Mouse (Mus musculus): Measurements from ENCODE around the gene Usp47.

Usp47 gene

GRCm38 (mm10) chr7:112121866-112122500 is 98.7 kb downstream of the Usp47 start:
- DNase-seq (ENCODE audit: low read depth, low spot score) = no peak

GRCm38 (mm10) chr7:112123612-112124011 is 100.3 kb downstream of the Usp47 start:
- no peak for DNase-seq (ENCODE audit: low read depth, low spot score)

DNA sequence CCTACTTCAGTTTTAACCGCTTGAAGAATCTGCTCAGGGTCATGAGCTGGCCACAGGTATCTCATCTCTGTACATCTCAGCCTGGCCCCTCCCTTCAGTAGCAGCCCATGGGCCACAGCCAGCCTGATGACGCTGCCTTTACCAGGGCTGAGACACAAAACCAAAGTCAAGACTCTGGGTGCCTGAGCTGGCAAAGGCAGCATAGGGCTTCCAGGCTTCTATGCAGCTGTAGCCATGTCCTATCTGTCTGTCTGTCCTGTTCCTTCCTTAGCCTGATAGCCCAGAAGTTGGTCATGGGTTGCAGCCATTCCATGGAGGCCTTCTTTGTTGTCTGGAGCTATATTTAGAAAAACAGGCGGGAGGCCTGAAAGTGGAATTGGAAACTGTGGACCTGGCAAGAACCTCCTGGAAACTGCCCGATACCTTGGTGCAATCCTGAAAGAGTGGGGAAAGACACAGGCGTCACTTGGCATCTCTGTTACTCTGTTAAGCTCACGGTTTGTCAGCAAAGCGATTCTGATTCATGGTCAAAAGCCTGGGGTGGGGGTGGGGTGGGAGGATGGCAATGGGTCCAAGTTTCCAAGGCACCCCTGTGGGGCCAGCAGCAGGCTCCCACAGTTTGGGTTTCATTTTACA is 102.4 kb downstream of the Usp47 start:
- no peak for DNase-seq (ENCODE audit: low read depth, low spot score)

DNA sequence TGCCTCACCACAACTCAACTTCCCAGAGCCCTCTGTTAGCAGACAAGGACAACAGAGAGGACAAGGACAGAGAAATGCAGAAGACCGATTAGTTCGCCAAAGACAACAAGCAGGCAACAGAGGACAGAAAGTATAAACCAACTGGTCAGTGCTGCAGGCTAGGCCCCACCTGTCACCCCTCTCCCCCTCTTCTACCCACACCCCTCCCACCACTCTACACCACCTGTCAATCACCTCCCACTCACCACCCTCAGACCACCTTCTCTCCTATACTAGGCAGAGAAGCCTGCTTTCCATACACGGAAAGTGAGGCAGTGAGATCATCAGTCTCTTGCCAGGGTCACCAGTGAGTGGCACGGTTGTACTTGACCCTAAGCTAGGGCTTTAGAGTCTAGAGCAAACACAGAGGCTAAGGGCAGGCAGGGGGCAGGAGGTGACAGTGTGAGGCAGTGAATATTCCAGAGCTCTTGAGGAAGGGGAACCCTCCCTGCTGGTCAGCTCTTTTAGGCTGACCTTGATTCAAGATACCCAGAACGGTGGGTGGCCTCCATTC is 103.9 kb downstream of the Usp47 start:
- no peak for DNase-seq (ENCODE audit: low read depth, low spot score)

DNA sequence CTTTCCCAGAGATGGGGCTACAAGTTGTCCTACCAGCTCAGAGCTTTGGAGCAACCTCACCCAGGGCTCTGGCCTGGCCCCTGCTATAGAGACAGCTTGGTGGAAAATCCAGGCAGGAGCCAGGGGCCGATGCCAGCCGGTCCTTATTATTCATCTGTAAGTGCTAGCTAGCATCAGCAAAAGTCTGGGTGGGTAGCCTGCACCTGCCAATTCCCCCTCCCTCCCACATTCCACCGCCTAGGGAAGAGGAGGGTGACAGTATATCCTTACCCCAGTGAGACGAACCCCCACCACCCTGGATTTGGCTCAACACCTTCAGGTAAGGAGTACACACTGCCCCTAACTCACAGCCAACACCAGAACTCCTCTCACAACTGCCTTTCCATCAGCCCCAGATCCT is 104.7 kb downstream of the Usp47 start:
- DNase-seq (ENCODE audit: low read depth, low spot score) = no peak

- no peak for DNase-seq (ENCODE audit: low read depth, low spot score)
Observed at GRCm38 (mm10) chr7:112128810-112129209, 105.5 kb downstream of the Usp47 start.

DNA sequence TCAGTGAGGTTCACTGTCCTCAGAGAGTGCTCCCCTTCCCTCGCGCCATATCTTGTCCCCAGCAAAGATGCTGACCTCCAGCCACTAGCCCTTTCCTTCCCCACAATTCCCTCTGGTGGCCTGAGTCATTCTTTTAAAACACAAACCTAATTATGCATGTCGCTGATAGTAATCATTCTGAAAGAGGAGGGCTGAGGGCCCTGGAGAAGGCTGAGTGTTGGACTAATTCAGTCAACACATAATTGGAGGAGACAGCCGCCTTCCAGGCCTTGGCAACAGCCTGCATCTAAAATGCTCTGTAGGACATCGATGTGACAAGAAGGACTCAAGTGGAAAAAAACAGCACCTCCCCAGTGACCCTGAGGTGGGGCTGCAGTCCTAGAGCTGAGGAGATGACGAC is 106.5 kb downstream of the Usp47 start:
- no peak for DNase-seq (ENCODE audit: low read depth, low spot score)

- no peak for DNase-seq (ENCODE audit: low read depth, low spot score)
Observed at GRCm38 (mm10) chr7:112130660-112131059, 107.4 kb downstream of the Usp47 start.

- DNase-seq (ENCODE audit: low read depth, low spot score) = no peak
Observed at GRCm38 (mm10) chr7:112132005-112132404, 108.7 kb downstream of the Usp47 start.

GRCm38 (mm10) chr7:112133277-112133676 is 110.0 kb downstream of the Usp47 start:
- no peak for DNase-seq (ENCODE audit: low read depth, low spot score)

- no peak for DNase-seq (ENCODE audit: low read depth, low spot score)
Observed at GRCm38 (mm10) chr7:112135161-112135560, 111.9 kb downstream of the Usp47 start.

GRCm38 (mm10) chr7:112136537-112136936 is 113.2 kb downstream of the Usp47 start:
- DNase-seq (ENCODE audit: low read depth, low spot score) = no peak

- no peak for DNase-seq (ENCODE audit: low read depth, low spot score)
Observed at GRCm38 (mm10) chr7:112138168-112138508, 114.8 kb downstream of the Usp47 start.

DNA sequence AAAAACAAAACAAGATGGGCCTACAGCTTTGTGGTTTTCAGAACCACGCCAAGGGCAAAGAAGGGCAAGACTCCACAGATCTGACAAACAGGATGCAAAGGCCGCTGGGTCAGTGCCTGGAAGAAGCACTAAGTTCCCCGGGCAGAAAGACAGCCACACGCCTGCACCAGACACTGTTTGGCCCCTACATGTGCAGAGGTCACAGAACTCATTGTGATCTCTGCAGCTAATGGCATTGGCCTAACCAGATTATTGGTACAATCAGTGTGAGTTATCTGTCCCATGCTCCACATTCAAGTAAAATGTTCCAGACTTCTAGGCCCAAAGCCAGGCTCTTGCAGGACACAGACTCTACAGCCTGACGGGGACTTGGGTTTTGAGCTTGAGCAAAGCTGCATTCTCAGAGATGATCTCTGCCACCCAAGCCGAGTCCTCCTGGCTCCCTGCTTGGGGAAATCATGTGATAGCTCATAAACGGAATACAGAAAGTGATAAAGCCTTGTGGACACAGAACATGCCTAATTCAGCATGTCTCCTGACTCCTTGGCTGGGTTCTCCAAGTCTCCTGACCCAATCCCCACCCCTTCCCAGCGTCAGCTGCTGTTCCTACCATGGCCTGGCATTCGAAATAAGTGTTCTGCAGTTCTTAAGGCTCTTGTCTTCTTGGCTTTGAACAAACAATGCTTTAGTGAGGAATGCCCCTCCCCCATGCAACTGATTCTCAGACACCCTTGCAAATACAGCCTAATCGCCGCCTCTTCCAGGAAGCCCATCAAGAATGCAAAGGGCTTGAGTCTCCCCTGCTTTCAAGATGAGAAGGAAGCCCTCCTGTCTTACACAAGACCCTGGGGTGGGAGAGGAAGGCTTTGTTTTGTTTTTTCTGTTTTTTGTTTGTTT is 115.5 kb downstream of the Usp47 start:
- no peak for DNase-seq (ENCODE audit: low read depth, low spot score)

DNA sequence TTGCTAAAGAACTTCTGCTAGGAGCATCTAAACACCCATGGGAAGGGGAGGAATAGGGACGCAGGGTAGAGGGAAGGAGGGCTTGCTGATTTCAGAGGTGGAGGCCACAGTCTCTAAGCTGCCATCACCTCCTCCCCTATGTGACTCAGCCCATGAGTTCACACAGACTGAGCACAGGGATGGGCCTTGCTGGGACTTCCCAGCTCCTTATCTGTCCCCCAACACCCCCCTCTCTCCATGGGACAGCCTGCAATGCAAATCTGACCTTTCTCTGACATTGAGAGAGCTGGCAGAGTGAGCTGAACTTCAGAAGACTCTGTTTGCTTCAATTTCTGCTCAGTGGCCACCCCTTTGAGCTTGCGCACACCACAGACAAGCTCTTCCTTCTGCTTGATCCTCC is 117.4 kb downstream of the Usp47 start:
- no peak for DNase-seq (ENCODE audit: low read depth, low spot score)

GRCm38 (mm10) chr7:112142616-112143015 is 119.3 kb downstream of the Usp47 start:
- DNase-seq (ENCODE audit: low read depth, low spot score) = no peak

DNA sequence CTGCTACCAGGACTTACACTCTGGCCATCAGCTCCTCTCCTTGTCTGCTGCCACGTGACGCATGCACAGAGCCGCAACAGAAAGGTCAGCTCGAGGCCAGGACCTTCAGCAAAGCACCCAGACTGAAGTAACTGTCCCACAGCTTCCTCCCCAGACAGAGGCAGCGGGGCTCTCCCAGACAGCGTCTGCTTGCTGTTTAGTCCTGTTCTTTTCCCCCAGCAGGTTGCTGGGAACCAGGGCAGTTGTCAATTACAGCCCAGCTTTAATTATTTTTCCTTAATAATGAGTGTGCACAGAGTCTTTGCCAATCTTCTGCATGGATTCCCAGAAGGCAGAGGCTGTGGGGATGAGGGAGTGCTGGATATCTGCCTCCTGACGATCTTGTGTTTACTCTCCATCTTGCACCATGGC is 119.8 kb downstream of the Usp47 start:
- DNase-seq (ENCODE audit: low read depth, low spot score) = peak; percentile 15

- no peak for DNase-seq (ENCODE audit: low read depth, low spot score)
Observed at GRCm38 (mm10) chr7:112143978-112144377, 120.7 kb downstream of the Usp47 start.

GRCm38 (mm10) chr7:112144646-112145179 is 121.4 kb downstream of the Usp47 start:
- DNase-seq (ENCODE audit: low read depth, low spot score) = no peak

DNA sequence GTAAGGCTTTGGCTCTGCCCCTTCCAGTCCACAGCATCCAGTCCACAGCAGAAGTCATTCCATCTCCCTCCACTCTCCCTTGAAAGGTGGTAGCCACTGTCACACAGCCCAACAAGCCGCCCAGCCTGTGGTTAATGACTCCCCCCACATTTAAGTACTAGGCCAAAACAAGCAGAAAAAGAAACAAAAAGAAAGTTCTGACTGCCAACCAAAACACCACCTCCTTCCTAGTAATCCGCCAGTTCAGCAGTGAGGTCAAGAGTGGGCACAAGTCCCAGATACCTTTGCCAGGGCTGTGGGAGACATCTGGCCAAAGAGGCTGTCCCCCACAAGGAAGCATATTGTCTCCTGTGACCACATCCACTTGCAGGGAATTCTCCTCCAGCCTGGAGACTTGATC is 124.7 kb downstream of the Usp47 start:
- no peak for DNase-seq (ENCODE audit: low read depth, low spot score)

DNA sequence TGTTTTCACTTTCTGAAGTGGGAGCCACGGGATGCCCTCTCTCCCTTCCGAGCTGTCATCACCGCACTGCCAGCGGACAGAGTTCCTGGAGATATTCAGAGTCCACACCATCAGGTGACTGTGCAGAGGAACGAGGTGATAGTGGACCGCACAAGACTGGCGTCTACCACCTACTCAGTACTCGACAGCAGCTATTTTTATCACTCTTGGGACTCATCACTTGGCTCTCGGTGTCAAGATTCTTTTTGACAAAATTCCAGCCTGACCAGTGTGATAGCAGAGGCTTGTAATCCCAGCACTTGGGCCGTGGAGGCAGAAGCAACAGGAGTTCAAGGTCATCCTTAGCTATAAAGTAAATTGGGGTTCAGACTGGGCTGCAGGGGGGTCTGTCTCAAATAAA is 125.8 kb downstream of the Usp47 start:
- DNase-seq (ENCODE audit: low read depth, low spot score) = no peak

DNA sequence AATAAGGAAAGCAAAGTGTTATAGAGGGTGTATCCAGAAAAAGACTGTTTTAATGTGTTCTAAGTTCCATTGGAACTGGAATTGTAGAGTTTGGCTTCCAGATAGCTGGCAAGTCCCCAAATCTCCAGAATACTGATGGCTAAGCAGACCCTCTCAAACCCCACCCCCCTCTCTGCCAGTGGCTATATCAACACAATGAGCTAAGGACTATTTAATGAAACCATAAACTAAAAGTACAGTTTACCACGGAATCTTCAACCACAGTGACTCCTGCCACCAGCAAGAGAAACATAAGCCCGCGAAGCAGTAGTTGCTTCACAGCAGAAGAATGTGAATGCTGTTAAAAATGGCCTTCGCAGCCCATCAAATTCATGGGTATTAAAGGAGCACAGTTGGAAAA is 131.1 kb downstream of the Usp47 start:
- no peak for DNase-seq (ENCODE audit: low read depth, low spot score)
